Mouse (Mus musculus) bone marrow macrophage, adult 2 months (primary cell): ENCODE measurements around the gene Slx1b. TPM values are rescaled to one million over a fixed set of nuclear protein-coding genes. Genes with fewer than 3 reads are reported as not detected.

Source experiments
- H3K27ac ChIP-seq: 2 replicates; pipeline ENCODE4 v1.5.1; 2012; ENCODE audit warnings: low read depth, low read length; ENCODE audit not compliant: insufficient read depth
- H3K4me1 ChIP-seq: 2 replicates; pipeline ENCODE4 v1.6.1; 2012; ENCODE audit warnings: low read length; ENCODE audit not compliant: control insufficient read depth, insufficient read depth
- H3K4me3 ChIP-seq: 2 replicates; pipeline ENCODE4 v1.5.1; 2012; ENCODE audit warnings: mild to moderate bottlenecking, low read length, moderate library complexity; ENCODE audit not compliant: insufficient read depth
- CTCF ChIP-seq: IDR thresholded peaks from 2 replicates; pipeline ENCODE4 v1.5.1; 2012; ENCODE audit warnings: low read depth, mild to moderate bottlenecking, low read length, moderate library complexity
- POLR2A ChIP-seq: IDR thresholded peaks from 2 replicates; pipeline ENCODE4 v1.6.1; 2012; ENCODE audit warnings: mild to moderate bottlenecking, low read depth, low read length, borderline replicate concordance
- polyA plus RNA-seq: library from polyadenylated mRNA; stranded (reverse); fragments of >200 nt; gene quantifications from 2 replicates; pipeline ENCODE4 v1.2.4, GENCODE M21; 2012; ENCODE audit not compliant: missing spikeins, insufficient read depth, insufficient read length

Slx1b gene
- polyA plus RNA-seq, 1 experiment: 8.4 TPM

DNA sequence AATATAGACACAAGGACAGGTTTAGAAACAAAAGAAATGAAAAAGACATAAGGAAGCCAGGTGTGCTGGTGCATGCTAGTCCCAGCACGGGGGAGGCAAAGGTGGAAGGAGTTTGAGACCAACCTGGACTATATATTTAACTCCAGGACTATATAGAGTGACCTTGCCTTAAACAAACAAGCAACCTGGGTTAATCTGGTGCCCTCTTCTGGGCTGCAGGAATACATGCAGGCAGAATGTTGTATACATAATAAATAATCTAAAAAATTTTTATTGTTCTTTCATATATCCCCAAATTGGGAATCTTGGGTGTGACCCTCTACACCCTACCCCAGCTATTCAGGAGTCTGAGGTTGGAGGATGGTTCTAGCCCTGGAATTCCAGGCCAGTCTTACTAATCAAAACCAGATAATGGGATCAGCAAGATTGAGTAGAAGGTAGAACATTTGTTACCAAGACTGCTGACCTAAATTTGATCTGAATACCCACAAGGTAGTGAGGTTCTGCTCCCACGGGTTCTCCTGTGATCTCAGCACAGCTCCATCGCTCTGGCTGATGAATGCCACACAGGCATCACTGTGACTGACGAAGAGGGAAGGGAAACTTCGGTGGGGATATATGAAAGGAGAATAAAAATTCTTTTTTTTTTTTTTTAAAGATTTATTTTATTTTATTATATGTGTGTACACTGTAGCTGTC, 52.9 kb downstream of the Slx1b start:
- Histone ChIP-seq H3K4me1 (no peaks in the 10 kb centered on the region), H3K4me3 (no peak overlapping the region), H3K27ac (no peak overlapping the region)
- TF ChIP-seq CTCF (no peak), POLR2A (no peak)

Other genes with a start within 250 kb of the Slx1b start
- gene Atp2a1, start 232.7 kb downstream of the Slx1b start, polyA plus RNA-seq: 0.25 and 1.4 TPM in 2 replicates
- 26.1 and 27.6 TPM in 2 replicates for gene Sh2b1, start 220.4 kb downstream of the Slx1b start, polyA plus RNA-seq
- 39.7 and 41.0 TPM in 2 replicates for gene Tufm, start 208.4 kb downstream of the Slx1b start, polyA plus RNA-seq
- 128 and 131 TPM in 2 replicates for gene Atxn2l, start 192.3 kb downstream of the Slx1b start, polyA plus RNA-seq
- 142 and 148 TPM in 2 replicates for gene Eif3c, start 129.4 kb downstream of the Slx1b start, polyA plus RNA-seq
- gene Apobr, start 110.8 kb downstream of the Slx1b start, polyA plus RNA-seq: 83.3 and 84.3 TPM in 2 replicates
- gene Cln3, start 110.0 kb downstream of the Slx1b start, polyA plus RNA-seq: 219 and 238 TPM in 2 replicates
- 2.9 and 3.3 TPM in 2 replicates for gene Il27, start 100.8 kb downstream of the Slx1b start, polyA plus RNA-seq
- 34.9 and 41.2 TPM in 2 replicates for gene Nupr1, start 64.9 kb downstream of the Slx1b start, polyA plus RNA-seq
- gene Sgf29, start 46.5 kb downstream of the Slx1b start, polyA plus RNA-seq: 28.6 and 31.7 TPM in 2 replicates
- gene Sult1a1, start 19.4 kb downstream of the Slx1b start, polyA plus RNA-seq: 42.3 and 56.8 TPM in 2 replicates
- 62.1 and 63.7 TPM in 2 replicates for gene Bola2, start 383 bp downstream of the Slx1b start, polyA plus RNA-seq
- gene Coro1a, start 12.0 kb upstream of the Slx1b start, polyA plus RNA-seq: 622 and 668 TPM in 2 replicates
- 331 and 390 TPM in 2 replicates for gene Mapk3, start 63.8 kb upstream of the Slx1b start, polyA plus RNA-seq
- 20.8 and 27.0 TPM in 2 replicates for gene Gdpd3, start 70.5 kb upstream of the Slx1b start, polyA plus RNA-seq
- 392 and 412 TPM in 2 replicates for gene Ypel3, start 81.2 kb upstream of the Slx1b start, polyA plus RNA-seq
- gene Tbx6, start 85.7 kb upstream of the Slx1b start, polyA plus RNA-seq: 1.9 and 2.8 TPM in 2 replicates
- gene Ppp4c, start 96.7 kb upstream of the Slx1b start, polyA plus RNA-seq: 153 and 164 TPM in 2 replicates
- 0.74 and 0.85 TPM in 2 replicates for gene Fam57b, start 101.9 kb upstream of the Slx1b start, polyA plus RNA-seq
- gene 4930451I11Rik, start 135.9 kb upstream of the Slx1b start, polyA plus RNA-seq: not detected in 2 replicates
- not detected in 2 replicates for gene Doc2a, start 151.6 kb upstream of the Slx1b start, polyA plus RNA-seq
- 32.0 and 33.5 TPM in 2 replicates for gene Hirip3, start 166.2 kb upstream of the Slx1b start, polyA plus RNA-seq
- 67.0 and 72.6 TPM in 2 replicates for gene Ino80e, start 166.6 kb upstream of the Slx1b start, polyA plus RNA-seq
- gene Taok2, start 188.9 kb upstream of the Slx1b start, polyA plus RNA-seq: 58.5 and 66.8 TPM in 2 replicates
- gene Tmem219, start 227.1 kb upstream of the Slx1b start, polyA plus RNA-seq: 74.2 and 75.9 TPM in 2 replicates
- 16.2 and 17.5 TPM in 2 replicates for gene Kctd13, start 233.1 kb upstream of the Slx1b start, polyA plus RNA-seq